Mouse (Mus musculus): ENCODE results near the gene Zscan21. TPM values are rescaled to one million over a fixed set of nuclear protein-coding genes. Genes with fewer than 3 reads are reported as not detected.

Gene Zscan21
- polyA plus RNA-seq, 1 experiment from 2014 or later = 113 TPM

DNA sequence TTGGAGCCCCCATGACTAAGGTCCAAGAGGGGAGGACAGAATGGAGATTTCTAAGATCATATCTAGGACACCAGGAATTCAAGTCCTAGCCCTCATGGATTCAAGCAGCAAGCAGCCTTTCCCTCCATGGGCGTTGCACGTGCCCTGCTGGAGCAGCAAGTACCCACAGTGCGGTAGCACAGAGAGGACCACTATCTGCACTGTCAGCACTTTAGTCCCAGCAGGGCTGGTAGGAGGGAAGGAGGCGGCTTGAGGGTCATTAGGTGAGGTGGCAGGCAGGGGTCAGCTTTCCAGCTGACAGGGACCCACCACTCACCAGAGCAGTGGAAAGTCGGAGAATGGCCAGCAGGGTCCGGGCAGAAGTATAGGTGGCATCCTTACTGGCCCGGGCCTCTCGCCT, 48.9 kb downstream of the Zscan21 start:
- no peak overlapping the region for H3K27ac ChIP-seq (replicated peaks; ENCODE audit: low read depth, low read length)
- ATAC-seq (ENCODE audit: low FRiP score, low TSS enrichment) = no peak
- no peaks in the 10 kb centered on the region for H3K9me3 ChIP-seq (ENCODE audit: control insufficient read depth, low read length)
- H3K9ac ChIP-seq (replicated peaks; ENCODE audit: low read length) = no peak overlapping the region
- WGBS = 84% methylated on average over 8 of the region's 8 CpGs
- H3K27me3 ChIP-seq (ENCODE audit: control insufficient read depth, insufficient read depth, low read length) = no peaks in the 10 kb centered on the region
- no peak overlapping the region for H3K4me2 ChIP-seq (ENCODE audit: low read length)
- no peak for DNase-seq
- H3K4me1 ChIP-seq (ENCODE audit: control insufficient read depth, insufficient read depth, low read length) = peaks cover 14% of the 10 kb centered on the region
- H3K4me3 ChIP-seq (replicated peaks; ENCODE audit: low read depth, low read length) = no peak overlapping the region
- peaks cover 74% of the 10 kb centered on the region for H3K36me3 ChIP-seq (ENCODE audit: control insufficient read depth, insufficient read depth, low read length)

DNA sequence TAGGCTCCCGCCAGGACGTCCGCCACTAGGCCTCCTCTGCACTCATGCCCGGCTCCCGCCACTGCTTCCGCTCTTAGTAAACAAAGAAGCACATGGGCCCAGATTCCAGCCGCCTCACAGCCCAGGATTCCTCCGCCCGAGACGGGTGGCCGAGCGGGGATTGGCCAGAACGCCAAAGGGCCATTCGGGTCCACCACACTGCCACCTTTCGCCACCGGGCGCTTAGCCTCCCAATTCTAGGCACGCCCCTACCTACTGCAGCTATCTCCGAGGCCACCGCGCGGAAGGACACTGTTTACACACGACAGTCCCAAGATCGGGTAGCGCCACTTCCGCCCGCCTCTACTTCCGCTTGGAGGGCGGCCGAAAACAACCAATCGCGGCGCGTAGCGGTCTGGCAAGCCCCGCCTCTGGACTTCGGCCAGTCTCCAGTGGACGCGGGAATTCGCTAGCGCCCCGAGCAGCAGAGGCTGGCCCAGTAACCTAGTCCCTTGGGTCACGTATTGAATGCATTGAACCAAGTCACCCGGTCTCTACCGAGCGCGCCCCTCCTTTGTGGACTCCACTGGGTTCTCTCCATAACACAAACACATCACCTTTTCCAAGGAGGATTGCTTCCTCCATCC, 54.3 kb downstream of the Zscan21 start:
- Histone ChIP-seq H3K4me2 (ENCODE audit: low read length) (peak overlapping the region; percentile 99), H3K27ac (replicated peaks; ENCODE audit: low read depth, low read length) (peak overlapping the region; percentile 92), H3K36me3 (ENCODE audit: control insufficient read depth, insufficient read depth, low read length) (peaks cover 53% of the 10 kb centered on the region), H3K4me1 (ENCODE audit: control insufficient read depth, insufficient read depth, low read length) (peaks cover 17% of the 10 kb centered on the region), H3K9ac (replicated peaks; ENCODE audit: low read length) (peak overlapping the region; percentile 65), H3K27me3 (ENCODE audit: control insufficient read depth, insufficient read depth, low read length) (no peaks in the 10 kb centered on the region), H3K4me3 (replicated peaks; ENCODE audit: low read depth, low read length) (peak overlapping the region; percentile 77), H3K9me3 (ENCODE audit: control insufficient read depth, low read length) (no peaks in the 10 kb centered on the region)
- under 1% methylated on average over 47 of the region's 47 CpGs for WGBS
- peak; percentile 85 for ATAC-seq (ENCODE audit: low FRiP score, low TSS enrichment)
- peak; percentile 98 for DNase-seq

DNA sequence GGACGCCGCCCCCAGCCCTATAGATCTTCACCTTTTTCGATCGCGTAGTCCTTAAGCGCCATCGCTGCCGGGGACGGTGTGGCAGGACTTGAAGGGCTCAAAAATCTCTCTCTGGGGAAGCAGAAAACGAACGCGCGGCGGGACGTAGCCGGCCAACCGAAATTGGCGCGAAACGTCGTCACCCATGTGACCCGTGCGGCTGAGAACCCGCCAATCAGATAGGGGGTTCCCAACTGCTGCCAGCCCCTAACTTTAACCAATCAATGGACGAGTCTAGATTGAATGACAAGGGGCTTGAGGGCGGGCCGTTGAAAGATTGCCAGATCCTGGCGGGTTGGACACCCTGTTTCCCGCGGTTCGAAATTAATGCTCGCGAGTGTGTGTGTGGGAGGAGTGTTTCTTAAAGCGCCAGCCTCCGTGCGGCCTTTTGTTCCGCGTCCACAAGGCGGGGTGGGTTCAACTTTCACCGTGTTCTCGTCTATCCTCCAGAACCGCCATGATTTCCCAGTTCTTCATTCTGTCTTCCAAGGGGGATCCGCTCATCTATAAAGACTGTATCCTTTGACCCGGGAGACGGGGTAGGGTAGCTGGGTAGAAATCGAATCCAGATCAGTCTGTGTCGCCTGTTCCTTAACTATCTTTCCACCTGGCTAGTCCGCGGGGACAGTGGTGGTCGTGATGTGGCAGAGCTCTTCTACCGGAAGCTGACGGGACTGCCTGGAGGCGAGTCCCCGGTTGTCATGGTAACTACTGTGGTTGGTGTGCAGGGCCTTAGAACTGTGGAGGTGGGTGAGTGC, 55.2 kb downstream of the Zscan21 start, which contains the start of the genes Ap4m1 and Mcm7:
TSS of gene Ap4m1 (plus strand) at position 308 of the 797 bp plus-strand sequence.
TSS of gene Mcm7 (minus strand) at position 728 of the 797 bp plus-strand sequence.
- peak within 1 kb of the TSS; percentile 65 for H3K9ac ChIP-seq (replicated peaks; ENCODE audit: low read length)
- no peaks in the 10 kb centered on the region for H3K9me3 ChIP-seq (ENCODE audit: control insufficient read depth, low read length)
- peak within 1 kb of the TSS; percentile 77 for H3K4me3 ChIP-seq (replicated peaks; ENCODE audit: low read depth, low read length)
- ATAC-seq (ENCODE audit: low FRiP score, low TSS enrichment) = peak; percentile 93
- peak within 1 kb of the TSS; percentile 92 for H3K27ac ChIP-seq (replicated peaks; ENCODE audit: low read depth, low read length)
- H3K36me3 ChIP-seq (ENCODE audit: control insufficient read depth, insufficient read depth, low read length) = peaks cover 52% of the 10 kb centered on the region
- peak within 1 kb of the TSS; percentile 99 for H3K4me2 ChIP-seq (ENCODE audit: low read length)
- H3K27me3 ChIP-seq (ENCODE audit: control insufficient read depth, insufficient read depth, low read length) = no peaks in the 10 kb centered on the region
- peak; percentile 97 for DNase-seq
- WGBS = under 1% methylated on average over 54 of the region's 54 CpGs
- H3K4me1 ChIP-seq (ENCODE audit: control insufficient read depth, insufficient read depth, low read length) = peaks cover 17% of the 10 kb centered on the region

DNA sequence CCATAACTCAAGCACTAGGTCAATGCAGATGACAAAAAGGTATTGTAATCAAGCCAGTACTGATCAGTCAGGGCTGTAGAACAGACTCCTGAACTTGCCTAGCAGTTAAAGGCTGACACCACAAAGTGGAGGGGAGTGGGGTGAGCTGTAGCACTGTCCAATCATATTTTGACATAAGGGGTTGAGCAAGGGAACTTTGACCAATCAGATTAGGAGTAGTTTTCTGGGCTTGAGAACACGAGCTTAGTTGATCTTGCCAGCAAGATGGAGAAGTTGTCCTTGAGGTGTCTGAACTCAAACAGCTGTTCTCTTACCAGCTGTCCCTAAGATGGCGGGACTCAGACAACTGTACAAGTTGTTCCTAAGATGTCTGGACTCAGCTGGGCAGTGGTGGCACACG, 56.5 kb downstream of the Zscan21 start:
- peaks cover 52% of the 10 kb centered on the region for H3K36me3 ChIP-seq (ENCODE audit: control insufficient read depth, insufficient read depth, low read length)
- no peaks in the 10 kb centered on the region for H3K27me3 ChIP-seq (ENCODE audit: control insufficient read depth, insufficient read depth, low read length)
- no peak for DNase-seq
- H3K9me3 ChIP-seq (ENCODE audit: control insufficient read depth, low read length) = no peaks in the 10 kb centered on the region
- no peak for ATAC-seq (ENCODE audit: low FRiP score, low TSS enrichment)
- no peak overlapping the region for H3K9ac ChIP-seq (replicated peaks; ENCODE audit: low read length)
- 86% methylated on average over 3 of the region's 3 CpGs for WGBS
- peak overlapping the region; percentile 77; the same call in 1 of the 2 replicates for H3K4me3 ChIP-seq (replicated peaks; ENCODE audit: low read depth, low read length)
- peak overlapping the region; percentile 99; the same call in 1 of the 2 replicates for H3K4me2 ChIP-seq (ENCODE audit: low read length)
- peaks cover 17% of the 10 kb centered on the region for H3K4me1 ChIP-seq (ENCODE audit: control insufficient read depth, insufficient read depth, low read length)
- H3K27ac ChIP-seq (replicated peaks; ENCODE audit: low read depth, low read length) = no peak overlapping the region

MicroRNAs within 50 kb of the gene (microRNA counts, 519-probe panel; counts per million panel counts)
- microRNA mmu-miR-106b = 6,789 counts per million, percentile 85 among the panel's probes with 10 or more counts
- 6,992 counts per million, percentile 89 among the panel's probes with 10 or more counts for microRNA mmu-miR-25
- microRNA mmu-miR-93 = 6,540 counts per million, percentile 83 among the panel's probes with 10 or more counts

Small RNA genes within 50 kb of the gene (microRNA-seq; reads per million reads assigned to microRNA genes)
- 12,661 reads per million, percentile 97 among the genes with 10 or more reads in this experiment for gene Mir106b
- gene Mir25 = 635 reads per million, percentile 76 among the genes with 10 or more reads in this experiment
- gene Mir93 = 13,268 reads per million, percentile 97 among the genes with 10 or more reads in this experiment

Other genes with a start within 250 kb of the Zscan21 start
- gene Pilrb2, start 245.1 kb upstream of the Zscan21 start, polyA plus RNA-seq (2014; fragmentation: Nextera tagmentation; extraction: Ambion mirVana) = 0.57 TPM in 1 of 2 replicates, not detected in the other
- gene Cyp3a13, start 195.3 kb upstream of the Zscan21 start, polyA plus RNA-seq (2014; fragmentation: Nextera tagmentation; extraction: Ambion mirVana) = not detected in 2 replicates
- 0.13 and 0.43 TPM in 2 replicates for gene Gjc3, start 153.8 kb upstream of the Zscan21 start, polyA plus RNA-seq (2014; fragmentation: Nextera tagmentation; extraction: Ambion mirVana)
- not detected in 2 replicates for gene Azgp1, start 135.4 kb upstream of the Zscan21 start, polyA plus RNA-seq (2014; fragmentation: Nextera tagmentation; extraction: Ambion mirVana)
- gene Smok3a, start 95.6 kb upstream of the Zscan21 start, polyA plus RNA-seq (2014; fragmentation: Nextera tagmentation; extraction: Ambion mirVana) = not detected in 2 replicates
- gene Smok3b, start 95.5 kb upstream of the Zscan21 start, polyA plus RNA-seq (2014; fragmentation: Nextera tagmentation; extraction: Ambion mirVana) = not detected in 2 replicates
- not detected in 2 replicates for gene Smok3c, start 63.7 kb upstream of the Zscan21 start, polyA plus RNA-seq (2014; fragmentation: Nextera tagmentation; extraction: Ambion mirVana)
- 28.8 and 42.3 TPM in 2 replicates for gene Zkscan1, start 31.8 kb upstream of the Zscan21 start, polyA plus RNA-seq (2014; fragmentation: Nextera tagmentation; extraction: Ambion mirVana)
- 24.9 and 27.8 TPM in 2 replicates for gene Zfp113, start 38.8 kb downstream of the Zscan21 start, polyA plus RNA-seq (2014; fragmentation: Nextera tagmentation; extraction: Ambion mirVana)
- gene Cops6, start 44.2 kb downstream of the Zscan21 start, polyA plus RNA-seq (2014; fragmentation: Nextera tagmentation; extraction: Ambion mirVana) = 241 and 270 TPM in 2 replicates
- 16.8 and 19.9 TPM in 2 replicates for gene Ap4m1, start 55.1 kb downstream of the Zscan21 start, polyA plus RNA-seq (2014; fragmentation: Nextera tagmentation; extraction: Ambion mirVana)
- 81.9 and 117 TPM in 2 replicates for gene Mcm7, start 55.5 kb downstream of the Zscan21 start, polyA plus RNA-seq (2014; fragmentation: Nextera tagmentation; extraction: Ambion mirVana)
- 68.7 and 93.5 TPM in 2 replicates for gene Taf6, start 70.5 kb downstream of the Zscan21 start, polyA plus RNA-seq (2014; fragmentation: Nextera tagmentation; extraction: Ambion mirVana)
- gene Cnpy4, start 70.6 kb downstream of the Zscan21 start, polyA plus RNA-seq (2014; fragmentation: Nextera tagmentation; extraction: Ambion mirVana) = 24.3 and 32.0 TPM in 2 replicates
- gene Mblac1, start 77.4 kb downstream of the Zscan21 start, polyA plus RNA-seq (2014; fragmentation: Nextera tagmentation; extraction: Ambion mirVana) = 12.6 and 18.0 TPM in 2 replicates
- not detected in 2 replicates for gene Nxpe5, start 109.0 kb downstream of the Zscan21 start, polyA plus RNA-seq (2014; fragmentation: Nextera tagmentation; extraction: Ambion mirVana)
- gene Lamtor4, start 138.6 kb downstream of the Zscan21 start, polyA plus RNA-seq (2014; fragmentation: Nextera tagmentation; extraction: Ambion mirVana) = 71.5 and 90.0 TPM in 2 replicates
- gene BC037034, start 147.1 kb downstream of the Zscan21 start, polyA plus RNA-seq (2014; fragmentation: Nextera tagmentation; extraction: Ambion mirVana) = 15.0 and 20.2 TPM in 2 replicates
- 1.4 and 2.0 TPM in 2 replicates for gene Gal3st4, start 155.9 kb downstream of the Zscan21 start, polyA plus RNA-seq (2014; fragmentation: Nextera tagmentation; extraction: Ambion mirVana)
- gene Gm43720, start 163.1 kb downstream of the Zscan21 start, polyA plus RNA-seq (2014; fragmentation: Nextera tagmentation; extraction: Ambion mirVana) = 0.19 TPM in 1 of 2 replicates, not detected in the other
- gene Gpc2, start 163.1 kb downstream of the Zscan21 start, polyA plus RNA-seq (2014; fragmentation: Nextera tagmentation; extraction: Ambion mirVana) = 37.3 and 59.5 TPM in 2 replicates
- gene Stag3, start 163.3 kb downstream of the Zscan21 start, polyA plus RNA-seq (2014; fragmentation: Nextera tagmentation; extraction: Ambion mirVana) = 4.4 and 9.3 TPM in 2 replicates
- gene Pvrig, start 225.1 kb downstream of the Zscan21 start, polyA plus RNA-seq (2014; fragmentation: Nextera tagmentation; extraction: Ambion mirVana) = not detected in 2 replicates